Mouse (Mus musculus) stomach, postnatal 0 days (tissue): ENCODE data around the gene Calb2.

Experiments used
- CTCF ChIP-seq: IDR thresholded peaks from 2 replicates; pipeline ENCODE4 v1.5.1; 2016; ENCODE audit warnings: antibody characterized with exemption, low read depth, mild to moderate bottlenecking, moderate library complexity
- EP300 ChIP-seq: optimal IDR thresholded peaks from 2 replicates; pipeline ENCODE3; 2016; ENCODE audit warnings: antibody characterized with exemption

GRCm38 (mm10) chr8:110162007-110162406, 6.0 kb downstream of the Calb2 start:
- no peak for TF ChIP-seq CTCF
- no peak for TF ChIP-seq EP300
